Mouse (Mus musculus) forebrain, embryonic 13.5 days (tissue): ENCODE results near the gene Olfml2b. TPM values are rescaled to one million over a fixed set of nuclear protein-coding genes. Genes with fewer than 3 reads are reported as not detected.

ENCODE experiments used
- ATAC-seq: fragments of 200-750 bp; cut with Nextera tagmentation; 2 replicates; pipeline ENCODE4 v1.8.0; 2017
- H3K27ac ChIP-seq: fragments of 300-500 bp; sonication (generic); 2 replicates; pipeline ENCODE4 v1.5.1; 2015; ENCODE audit warnings: inconsistent platforms, mild to moderate bottlenecking, moderate library complexity
- H3K27me3 ChIP-seq: fragments of 300-500 bp; sonication (generic); 2 replicates; pipeline ENCODE4 v1.6.1; 2015; ENCODE audit warnings: mild to moderate bottlenecking, inconsistent platforms
- H3K36me3 ChIP-seq: fragments of 300-500 bp; sonication (generic); 2 replicates; pipeline ENCODE4 v1.6.1; 2015; ENCODE audit warnings: mild to moderate bottlenecking, inconsistent platforms; ENCODE audit not compliant: poor library complexity, severe bottlenecking
- H3K4me1 ChIP-seq: fragments of 300-500 bp; sonication (generic); 2 replicates; pipeline ENCODE4 v1.6.1; 2015; ENCODE audit warnings: inconsistent platforms
- H3K4me2 ChIP-seq: fragments of 300-500 bp; sonication (generic); 2 replicates; pipeline ENCODE4 v1.6.1; 2015; ENCODE audit warnings: inconsistent platforms, mild to moderate bottlenecking, moderate library complexity
- H3K4me3 ChIP-seq: fragments of 300-500 bp; sonication (generic); 2 replicates; pipeline ENCODE4 v1.5.1; 2015; ENCODE audit warnings: mild to moderate bottlenecking, inconsistent platforms
- H3K9ac ChIP-seq: fragments of 300-500 bp; sonication (generic); 2 replicates; pipeline ENCODE4 v1.6.1; 2015; ENCODE audit warnings: mild to moderate bottlenecking, inconsistent platforms
- H3K9me3 ChIP-seq: fragments of 300-500 bp; sonication (generic); replicated peaks from 2 replicates; pipeline ENCODE4 v1.6.1; 2016; ENCODE audit warnings: inconsistent platforms
- WGBS: fragments of 180-500 bp; shearing (Covaris S2); methylation state at CpG from one replicate; pipeline ENCODE4 v1.1.7; 2015; 5-methylcytosine and 5-hydroxymethylcytosine counted together
- polyA plus RNA-seq: library from polyadenylated mRNA; unstranded; fragments of >200 nt; fragmentation: Nextera tagmentation; extraction: Ambion mirVana; gene quantifications from 2 replicates; pipeline ENCODE4 v1.2.1, GENCODE M21; 2015

Gene Olfml2b
- polyA plus RNA-seq, 1 experiment from 2014 or later: 7.3 TPM

DNA sequence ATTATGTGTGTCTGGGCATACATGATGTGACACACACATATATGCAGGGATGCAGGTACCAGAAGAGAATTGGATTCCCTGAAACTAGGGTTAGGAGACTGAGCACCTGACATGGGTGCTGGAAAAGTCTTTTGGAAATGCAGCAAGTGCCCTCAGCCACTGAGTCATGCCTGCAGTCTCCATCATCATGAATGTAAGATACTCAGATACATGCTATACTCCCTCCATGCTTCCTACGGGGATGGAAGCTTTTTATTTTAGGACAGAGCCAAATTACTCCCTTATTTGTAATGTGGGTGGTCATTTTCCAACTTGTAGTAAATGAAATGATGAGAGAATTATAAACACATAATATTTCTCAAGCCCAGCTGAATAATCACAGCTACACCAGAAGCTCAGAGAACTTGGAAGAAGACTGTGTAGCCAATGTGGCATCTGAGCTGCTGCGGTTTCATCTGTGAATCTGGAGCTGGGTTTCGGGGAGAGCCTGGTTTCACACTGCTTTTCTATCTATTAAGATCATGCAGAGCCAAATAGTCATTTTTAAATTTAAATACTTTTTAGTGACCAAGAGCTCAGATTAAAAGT, 73.0 kb downstream of the Olfml2b start:
- WGBS: 95% methylated on average over 3 of the region's 3 CpGs
- no peak for ATAC-seq
- Histone ChIP-seq H3K36me3 (no peaks in the 10 kb centered on the region), H3K9ac (no peak overlapping the region), H3K4me1 (no peaks in the 10 kb centered on the region), H3K27me3 (no peaks in the 10 kb centered on the region), H3K27ac (no peak overlapping the region), H3K4me3 (no peak overlapping the region), H3K9me3 (no peaks in the 10 kb centered on the region), H3K4me2 (no peak overlapping the region)

DNA sequence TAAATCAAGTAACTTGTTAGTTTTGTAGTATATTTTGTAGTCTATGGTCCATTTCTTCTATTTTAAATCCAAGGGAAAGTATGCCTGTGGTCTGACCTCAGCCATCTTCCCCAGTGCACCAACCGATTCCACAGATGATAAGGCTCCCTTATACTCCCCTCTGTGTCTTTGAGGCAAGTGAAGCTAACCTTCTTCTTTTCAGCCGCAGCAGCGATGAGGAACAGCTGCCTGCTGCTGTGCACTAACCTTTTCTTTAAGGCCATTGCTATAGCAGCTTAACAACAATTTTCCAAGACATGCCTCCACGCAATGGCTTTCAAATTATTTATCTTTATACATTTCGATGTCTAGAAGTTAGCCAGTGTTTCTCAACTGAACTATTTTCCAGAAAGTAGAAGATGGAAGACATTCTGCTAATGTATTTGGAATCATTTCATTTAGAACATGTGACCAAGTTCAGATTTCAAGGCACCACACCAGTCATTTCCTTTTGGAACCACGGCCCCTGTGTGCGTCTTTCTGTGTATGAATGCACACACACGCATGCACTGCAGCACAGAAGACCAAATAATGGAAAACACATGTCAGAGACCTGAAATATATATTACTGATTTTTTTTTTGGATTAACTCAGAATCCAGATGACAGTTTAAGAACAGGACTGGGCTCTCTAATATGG, 73.9 kb downstream of the Olfml2b start:
- H3K4me3 ChIP-seq: no peak overlapping the region
- H3K4me2 ChIP-seq: no peak overlapping the region
- no peak for ATAC-seq
- 83% methylated on average over 8 of the region's 8 CpGs for WGBS
- H3K27me3 ChIP-seq: no peaks in the 10 kb centered on the region
- no peak overlapping the region for H3K9ac ChIP-seq
- H3K27ac ChIP-seq: no peak overlapping the region
- H3K36me3 ChIP-seq: no peaks in the 10 kb centered on the region
- no peaks in the 10 kb centered on the region for H3K9me3 ChIP-seq
- H3K4me1 ChIP-seq: no peaks in the 10 kb centered on the region

- Histone ChIP-seq H3K4me1 (no peaks in the 10 kb centered on the region), H3K27ac (no peak overlapping the region), H3K27me3 (no peaks in the 10 kb centered on the region), H3K36me3 (no peaks in the 10 kb centered on the region), H3K9ac (no peak overlapping the region), H3K4me3 (no peak overlapping the region), H3K9me3 (no peaks in the 10 kb centered on the region), H3K4me2 (no peak overlapping the region)
- peak; percentile 50; the same call in 1 of the 2 replicates for ATAC-seq
- WGBS: 89% methylated on average over 5 of the region's 5 CpGs
Observed at GRCm38 (mm10) chr1:170721560-170721959, 77.2 kb downstream of the Olfml2b start.

DNA sequence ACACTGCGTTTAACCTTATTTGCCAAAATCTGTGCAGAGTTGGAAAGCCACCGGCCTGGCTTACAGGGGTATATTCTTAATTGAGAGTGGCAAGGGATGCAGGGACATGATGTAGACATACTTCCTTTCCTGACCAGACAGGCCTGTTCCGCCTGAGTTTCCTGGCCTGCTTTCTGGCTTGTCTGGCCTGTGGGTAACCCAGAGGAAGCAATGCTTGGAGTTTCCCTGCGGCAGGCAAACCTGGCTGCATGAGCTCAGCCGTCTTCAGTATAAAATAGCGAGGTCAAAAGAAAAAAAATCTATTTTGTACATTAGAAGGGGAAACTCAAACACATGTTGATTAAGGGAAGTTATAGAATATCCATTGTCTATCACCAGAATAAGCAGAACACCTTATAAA, 84.2 kb downstream of the Olfml2b start:
- no peak for ATAC-seq
- no peaks in the 10 kb centered on the region for H3K4me1 ChIP-seq
- H3K4me3 ChIP-seq: no peak overlapping the region
- no peaks in the 10 kb centered on the region for H3K36me3 ChIP-seq
- no peaks in the 10 kb centered on the region for H3K9me3 ChIP-seq
- WGBS: 78% methylated on average over 6 of the region's 6 CpGs
- no peak overlapping the region for H3K27ac ChIP-seq
- H3K27me3 ChIP-seq: no peaks in the 10 kb centered on the region
- no peak overlapping the region for H3K4me2 ChIP-seq
- no peak overlapping the region for H3K9ac ChIP-seq

DNA sequence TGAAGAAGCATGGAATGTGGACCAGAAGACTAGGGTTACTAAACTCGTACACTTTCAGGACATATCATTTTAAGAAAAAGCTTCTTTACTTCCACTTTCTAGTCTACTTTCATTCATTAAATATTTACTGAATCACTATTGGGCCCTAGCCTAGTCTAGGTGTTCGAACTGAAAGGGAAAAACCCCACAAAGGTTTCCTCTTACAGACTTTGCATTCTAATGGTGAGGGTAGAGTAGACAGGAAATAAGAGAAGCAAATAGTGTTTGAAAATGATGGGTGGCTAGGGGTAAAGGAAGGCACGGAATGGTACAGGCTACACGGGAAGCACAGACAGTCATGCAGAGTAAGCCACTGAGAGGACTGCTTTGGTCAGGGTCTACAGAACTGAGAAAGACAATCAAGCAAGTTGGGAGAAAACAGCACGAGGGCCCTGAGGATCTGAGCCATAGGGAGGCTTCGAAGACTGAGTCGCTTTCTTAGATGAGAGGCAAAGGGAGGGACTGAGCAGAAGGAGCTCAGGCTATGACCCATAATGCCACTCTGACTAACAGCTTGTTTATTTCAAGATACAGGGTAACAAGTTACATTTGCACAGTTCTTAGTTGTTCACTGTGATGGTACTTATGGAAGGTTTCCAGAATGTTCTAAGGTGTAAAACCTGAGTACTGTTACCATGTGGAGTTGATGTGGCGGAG, 85.1 kb downstream of the Olfml2b start:
- WGBS: 88% methylated on average over 8 of the region's 8 CpGs
- no peak overlapping the region for H3K4me3 ChIP-seq
- no peaks in the 10 kb centered on the region for H3K36me3 ChIP-seq
- no peak for ATAC-seq
- no peaks in the 10 kb centered on the region for H3K27me3 ChIP-seq
- no peak overlapping the region for H3K4me2 ChIP-seq
- H3K9ac ChIP-seq: no peak overlapping the region
- H3K27ac ChIP-seq: no peak overlapping the region
- no peaks in the 10 kb centered on the region for H3K9me3 ChIP-seq
- no peaks in the 10 kb centered on the region for H3K4me1 ChIP-seq

DNA sequence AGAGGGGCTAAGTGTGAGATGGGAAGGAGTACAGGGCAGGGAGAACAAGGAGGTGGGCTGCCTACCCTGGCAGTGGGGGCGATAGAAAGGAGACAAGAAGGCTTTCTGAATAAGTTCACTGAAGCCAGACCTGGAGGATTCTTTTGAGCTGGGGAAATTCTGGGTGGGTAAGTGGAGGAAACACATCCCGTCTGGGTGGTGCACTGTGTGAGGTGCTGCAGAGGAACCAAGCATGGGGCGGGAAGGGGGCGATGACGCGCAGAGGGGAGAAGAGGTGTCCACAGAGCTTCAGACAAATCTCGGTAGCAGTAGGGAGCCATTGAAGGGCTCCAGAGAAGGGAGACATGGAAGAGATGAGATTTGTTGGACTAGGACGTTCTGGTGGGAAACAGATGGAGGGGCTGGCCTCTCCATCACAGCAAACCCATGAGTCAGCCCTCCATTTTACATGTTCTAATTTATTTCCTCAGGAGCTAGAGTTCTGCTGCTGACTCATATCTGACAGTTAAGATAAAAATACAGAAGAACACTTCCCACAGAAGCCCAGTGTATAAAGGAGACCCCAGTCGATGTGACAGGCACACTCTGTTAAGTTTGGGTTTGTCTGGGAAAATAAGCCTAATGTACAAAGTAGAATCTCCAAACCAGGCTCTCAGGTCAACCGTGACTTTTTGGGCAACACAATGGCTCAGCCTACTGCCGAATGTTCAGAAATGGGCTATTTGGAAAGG, 87.7 kb downstream of the Olfml2b start:
- no peak overlapping the region for H3K4me2 ChIP-seq
- ATAC-seq: no peak
- no peak overlapping the region for H3K9ac ChIP-seq
- no peak overlapping the region for H3K27ac ChIP-seq
- no peaks in the 10 kb centered on the region for H3K27me3 ChIP-seq
- WGBS: 89% methylated on average over 11 of the region's 11 CpGs
- no peaks in the 10 kb centered on the region for H3K36me3 ChIP-seq
- no peaks in the 10 kb centered on the region for H3K4me1 ChIP-seq
- H3K9me3 ChIP-seq: no peaks in the 10 kb centered on the region
- no peak overlapping the region for H3K4me3 ChIP-seq

Other genes with a start within 250 kb of the Olfml2b start
- 21.0 and 22.3 TPM in 2 replicates for gene Nos1ap, start 54.7 kb upstream of the Olfml2b start, polyA plus RNA-seq
- 6.6 and 8.2 TPM in 2 replicates for gene Atf6, start 223.2 kb downstream of the Olfml2b start, polyA plus RNA-seq
- gene Gm26620, start 240.5 kb downstream of the Olfml2b start, polyA plus RNA-seq: 0.34 TPM in 1 of 2 replicates, not detected in the other
- 28.9 and 30.0 TPM in 2 replicates for gene Dusp12, start 241.0 kb downstream of the Olfml2b start, polyA plus RNA-seq